Mouse (Mus musculus): ENCODE measurements around the gene Atxn7l1.

The Atxn7l1 gene

GRCm38 (mm10) chr12:33323821-33324220, 176.3 kb downstream of the Atxn7l1 start:
- no peak for DNase-seq (ENCODE audit: low read depth)

DNA sequence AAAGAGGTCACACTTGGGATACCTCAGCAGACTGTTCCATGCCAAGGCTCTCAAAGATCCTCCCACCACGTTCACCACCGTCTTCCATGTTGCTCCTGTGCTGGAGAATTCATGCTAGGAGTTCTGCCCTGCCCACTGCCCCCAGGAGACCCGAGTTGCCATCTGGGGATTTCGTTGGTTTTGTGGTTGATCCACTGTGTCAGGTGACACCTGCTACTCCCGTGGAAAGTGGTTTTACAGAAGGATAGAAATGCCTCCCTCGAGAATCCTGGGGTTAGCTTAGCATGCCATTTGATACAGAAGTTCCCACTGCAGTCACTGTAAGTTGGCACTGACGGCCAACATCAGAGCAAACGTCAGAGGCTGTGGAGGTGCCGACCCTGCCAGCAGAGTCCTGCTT, 177.9 kb downstream of the Atxn7l1 start:
- DNase-seq (ENCODE audit: low read depth): no peak

DNA sequence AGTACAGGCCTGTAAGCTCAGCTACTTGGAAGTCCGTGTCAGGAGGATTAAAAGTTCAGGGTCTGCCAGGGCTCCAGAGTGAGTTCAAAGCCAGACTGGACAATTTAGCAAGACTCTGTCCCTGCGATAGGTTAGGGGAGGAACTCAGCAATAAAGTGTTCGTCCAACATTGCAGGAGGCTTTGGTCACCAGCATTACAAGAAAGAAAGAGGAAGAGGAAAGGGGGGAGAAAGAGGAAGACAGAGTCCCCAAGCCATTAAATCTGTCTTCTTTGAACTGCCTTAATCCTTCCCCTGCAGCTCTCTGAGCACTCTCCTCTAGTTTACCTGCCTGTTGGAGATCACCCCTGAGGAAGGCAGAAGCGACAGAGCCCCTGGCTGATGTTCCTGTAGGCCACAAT, 184.6 kb downstream of the Atxn7l1 start:
- DNase-seq (ENCODE audit: low read depth): no peak

GRCm38 (mm10) chr12:33332796-33333195, 185.3 kb downstream of the Atxn7l1 start:
- DNase-seq (ENCODE audit: low read depth): no peak

- DNase-seq (ENCODE audit: low read depth): peak; percentile 88
Measured at GRCm38 (mm10) chr12:33333914-33334313, 186.4 kb downstream of the Atxn7l1 start.

GRCm38 (mm10) chr12:33334511-33334910, 187.0 kb downstream of the Atxn7l1 start:
- DNase-seq (ENCODE audit: low read depth): no peak

- DNase-seq (ENCODE audit: low read depth): no peak
Measured at GRCm38 (mm10) chr12:33334951-33335350, 187.5 kb downstream of the Atxn7l1 start.

DNA sequence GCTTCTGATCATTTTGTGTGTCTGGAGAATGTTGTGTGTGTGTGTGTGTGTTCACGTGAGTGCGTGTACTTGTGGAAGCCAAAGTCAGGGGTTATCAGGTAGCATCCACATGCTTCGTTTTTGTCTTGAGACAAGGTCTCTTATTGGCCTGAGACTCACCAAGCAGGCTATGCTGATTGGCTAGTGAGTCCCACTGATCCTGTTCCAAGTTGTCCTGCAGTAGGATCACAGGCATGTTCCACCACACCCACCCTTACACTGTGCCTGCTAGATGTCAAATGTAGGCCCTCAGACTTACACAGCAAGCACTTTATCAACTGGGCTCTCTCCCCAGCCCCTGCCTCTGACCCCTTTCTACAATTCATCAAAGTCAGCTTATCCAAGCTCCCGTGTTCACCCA, 187.9 kb downstream of the Atxn7l1 start:
- DNase-seq (ENCODE audit: low read depth): no peak

DNA sequence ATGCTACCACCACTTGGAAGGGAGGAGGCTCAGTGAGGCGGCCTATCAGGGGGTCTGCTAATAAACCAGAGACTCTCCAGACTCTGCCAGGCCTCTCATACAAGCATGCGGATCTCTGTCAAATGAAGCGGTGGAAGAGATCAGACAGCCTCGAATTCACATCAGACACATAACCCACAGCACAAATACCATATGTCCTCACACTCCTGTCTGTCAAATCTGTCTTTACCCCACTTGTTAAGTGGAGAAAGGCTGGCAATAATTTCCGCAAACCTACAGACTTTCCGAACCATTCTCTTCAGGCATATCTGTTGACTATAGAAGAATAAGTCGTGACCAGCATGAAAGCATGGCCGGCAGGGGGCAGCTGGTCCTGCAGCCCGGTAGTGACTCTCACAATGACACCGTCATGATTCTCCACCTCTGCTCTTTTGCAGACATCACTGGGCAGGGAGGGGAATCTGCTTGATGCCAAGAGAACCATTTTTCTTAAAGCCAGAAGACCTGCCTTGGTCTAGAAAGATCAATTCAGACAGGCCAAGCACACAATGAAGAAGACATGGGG, 189.2 kb downstream of the Atxn7l1 start:
- no peak for DNase-seq (ENCODE audit: low read depth)

- no peak for DNase-seq (ENCODE audit: low read depth)
Measured at GRCm38 (mm10) chr12:33337289-33337688, 189.8 kb downstream of the Atxn7l1 start.

DNA sequence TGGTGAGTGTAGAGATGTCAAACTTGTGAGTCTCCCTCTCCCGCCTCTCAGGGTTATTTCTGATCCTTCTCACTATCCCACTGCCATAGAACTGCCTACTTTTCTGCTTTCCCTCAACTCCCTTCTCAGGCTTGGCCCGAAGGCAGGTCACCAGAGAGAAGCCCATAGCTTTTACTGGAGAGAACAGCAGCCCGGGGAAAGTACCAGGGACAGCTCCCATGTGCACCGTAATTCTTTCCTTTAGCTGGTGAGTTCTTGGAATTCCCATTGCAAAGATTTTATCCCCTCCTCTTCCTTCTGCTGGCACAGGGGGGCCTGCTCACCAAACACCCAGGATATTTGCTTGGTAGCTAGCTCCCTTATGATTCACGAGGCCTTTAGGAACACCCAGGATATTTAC, 190.7 kb downstream of the Atxn7l1 start:
- DNase-seq (ENCODE audit: low read depth): no peak

DNA sequence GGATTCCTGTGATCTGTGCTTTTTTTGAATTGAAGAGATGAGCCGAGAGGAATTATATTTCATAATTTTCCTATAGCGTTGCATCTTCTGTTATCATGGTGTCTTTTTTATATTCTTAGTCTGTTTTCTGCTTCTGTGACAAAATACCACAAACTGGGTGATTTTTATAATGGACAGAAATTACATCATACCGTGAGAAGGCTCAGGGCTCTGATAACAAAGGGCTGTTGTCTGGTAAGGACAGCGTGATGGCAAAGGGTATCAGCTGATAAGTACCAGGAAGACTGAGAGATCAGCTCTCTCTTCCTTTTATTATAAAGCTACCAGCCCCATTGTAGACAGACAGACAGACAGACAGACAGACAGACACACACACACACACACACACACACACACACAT, 192.3 kb downstream of the Atxn7l1 start:
- DNase-seq (ENCODE audit: low read depth): no peak

DNA sequence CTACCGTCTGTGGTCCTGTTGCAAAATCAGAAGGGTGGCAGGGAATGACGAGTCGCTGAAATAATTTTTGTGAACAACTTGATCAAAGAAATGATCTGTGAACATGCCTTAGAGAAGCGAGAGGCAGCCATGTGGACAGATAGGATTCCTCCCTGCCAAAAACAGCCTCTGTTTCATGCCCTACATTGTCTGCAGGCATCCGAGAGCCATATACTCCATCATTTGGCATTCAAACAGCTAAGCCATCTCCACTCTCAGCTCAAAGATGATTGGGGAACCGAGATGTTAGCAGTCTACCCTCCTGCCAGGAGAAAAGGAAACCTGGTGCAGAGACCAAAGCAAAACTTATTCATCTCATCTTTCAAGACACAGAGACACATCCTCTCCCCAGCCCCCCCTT, 193.2 kb downstream of the Atxn7l1 start:
- DNase-seq (ENCODE audit: low read depth): no peak

DNA sequence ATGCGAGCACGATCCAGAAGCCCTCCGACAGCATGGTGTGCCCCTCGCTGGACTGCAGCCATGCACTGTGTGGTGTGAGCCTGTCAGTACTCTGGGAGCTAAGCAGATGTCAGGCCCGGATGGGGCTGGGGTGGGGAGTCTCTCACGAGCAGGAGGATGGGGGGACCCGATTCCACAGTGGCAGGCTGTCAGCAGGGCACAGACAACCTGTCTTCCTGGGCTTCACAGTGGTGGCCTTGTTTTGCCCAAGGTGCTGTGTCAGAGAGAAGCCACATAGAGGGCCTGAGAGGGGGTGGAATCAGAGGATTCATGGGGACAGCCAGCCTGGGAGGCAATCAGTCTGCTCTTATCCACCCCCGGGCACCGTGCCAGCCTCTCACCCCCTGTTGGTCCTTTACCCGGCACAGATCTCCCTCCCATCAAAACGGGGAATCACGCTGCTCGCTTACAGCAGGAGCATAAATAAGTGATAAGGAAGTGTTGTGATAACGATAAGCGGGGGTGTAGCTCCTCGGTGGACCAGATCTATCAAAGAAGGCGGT, 193.9 kb downstream of the Atxn7l1 start:
- no peak for DNase-seq (ENCODE audit: low read depth)

DNA sequence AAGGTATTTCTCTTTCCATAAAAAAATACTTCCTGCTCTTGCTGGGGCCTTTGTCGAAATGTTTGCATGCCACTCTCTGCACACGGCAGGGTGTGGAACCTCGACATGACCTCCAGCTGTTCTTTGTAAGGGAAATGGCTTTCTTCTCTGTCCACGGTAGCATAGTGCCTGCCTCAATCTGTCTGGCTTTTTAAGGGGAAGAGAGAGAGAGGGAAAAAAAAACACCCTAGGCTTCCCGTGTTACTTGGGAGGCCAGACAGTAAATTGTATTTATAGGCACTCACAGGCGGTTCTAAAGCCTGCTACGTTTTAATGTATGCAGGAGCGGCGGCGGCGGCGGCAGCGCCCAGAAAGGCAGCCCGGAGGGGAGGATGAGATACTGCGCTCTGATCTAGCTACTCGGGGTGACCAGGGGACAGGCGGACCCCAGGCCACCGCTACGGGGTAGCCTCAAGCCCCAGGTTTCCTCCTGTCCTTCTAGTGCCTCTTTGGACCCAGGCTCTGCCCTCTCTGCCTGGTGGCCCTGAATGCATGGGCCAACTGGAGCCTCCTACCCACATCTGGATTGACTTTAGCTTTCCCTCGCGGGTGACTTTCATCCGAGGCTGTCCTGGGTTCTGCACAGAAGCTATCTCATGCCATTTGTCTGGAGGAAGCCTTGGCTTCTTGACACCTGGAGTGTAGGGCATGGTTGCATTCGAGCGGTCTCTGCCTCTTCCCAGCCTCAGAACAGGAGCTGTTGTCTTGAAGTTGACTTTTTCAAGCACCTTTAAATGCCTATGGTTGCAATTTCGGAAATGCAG, 197.7 kb downstream of the Atxn7l1 start:
- no peak for DNase-seq (ENCODE audit: low read depth)

DNA sequence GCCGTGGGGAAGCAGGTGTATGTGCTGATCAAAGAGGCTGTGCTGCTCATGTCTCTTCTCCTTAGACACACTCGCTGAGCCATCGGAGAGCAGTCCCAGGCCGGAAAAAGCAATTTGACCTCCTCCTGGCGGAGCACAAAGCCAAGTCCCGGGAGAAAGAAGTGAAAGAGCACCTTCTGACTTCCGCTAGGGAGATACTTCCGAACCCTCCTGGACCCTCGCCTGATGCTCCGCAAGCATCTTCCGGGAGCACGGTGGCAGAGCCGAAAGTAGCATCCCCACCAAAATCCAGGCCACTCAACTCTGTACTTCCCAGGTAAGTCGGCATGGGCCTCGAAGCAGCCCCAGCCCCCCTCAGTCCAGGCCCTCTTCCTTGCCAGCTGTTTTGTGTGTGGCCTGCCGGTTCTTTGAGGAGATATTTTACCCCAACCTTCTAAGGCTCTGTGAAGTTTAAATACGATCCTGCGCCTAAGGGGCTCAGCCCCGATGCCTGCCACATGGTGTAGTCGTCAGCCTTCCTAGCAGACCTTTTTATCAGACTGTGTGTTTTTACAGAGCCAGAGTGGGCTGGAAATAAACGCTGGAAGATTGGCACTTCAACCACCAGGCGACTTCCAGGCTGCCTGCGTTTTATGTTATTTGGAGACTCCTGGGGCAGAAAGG, 198.4 kb downstream of the Atxn7l1 start:
- no peak for DNase-seq (ENCODE audit: low read depth)

DNA sequence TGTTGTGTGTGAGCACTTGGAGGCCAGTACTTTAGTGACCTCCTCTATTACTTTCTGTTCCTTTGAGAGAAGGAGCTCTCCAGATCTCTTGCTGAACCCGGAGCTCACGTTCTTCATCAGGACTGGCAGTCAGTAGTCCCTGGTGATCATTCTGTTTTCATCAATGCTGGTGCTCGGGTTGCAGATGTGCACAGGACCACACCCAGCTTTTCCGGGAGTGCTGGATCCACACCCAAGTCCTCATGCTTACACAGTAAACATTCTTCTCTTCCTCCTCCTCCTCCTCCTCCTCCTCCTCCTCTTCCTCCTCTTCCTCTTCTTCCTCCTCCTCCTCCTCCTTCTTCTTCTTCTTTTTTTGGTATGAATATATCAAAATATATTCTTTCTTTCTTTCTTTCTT, 205.2 kb downstream of the Atxn7l1 start:
- no peak for DNase-seq (ENCODE audit: low read depth)

DNA sequence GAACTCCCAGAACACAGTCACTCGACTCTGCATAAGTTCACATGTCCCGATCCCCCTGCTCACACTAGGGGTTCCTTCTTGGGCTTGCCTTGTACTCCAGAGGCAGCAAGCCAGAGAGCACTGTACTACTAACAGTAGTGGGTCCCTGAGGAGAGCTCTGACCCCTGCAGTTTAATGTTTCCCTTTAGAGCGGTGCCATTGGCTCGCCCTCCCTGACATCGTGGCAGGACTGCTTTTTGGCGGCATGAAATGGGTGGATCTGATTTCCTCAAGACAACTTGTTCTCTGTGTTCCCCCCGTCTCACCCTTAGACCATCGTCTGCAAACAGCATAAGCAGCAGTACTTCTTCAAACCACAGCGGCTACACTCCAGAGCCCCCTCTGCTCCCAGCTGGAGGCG, 210.9 kb downstream of the Atxn7l1 start:
- DNase-seq (ENCODE audit: low read depth): no peak

- no peak for DNase-seq (ENCODE audit: low read depth)
Measured at GRCm38 (mm10) chr12:33359209-33359608, 211.7 kb downstream of the Atxn7l1 start.

- DNase-seq (ENCODE audit: low read depth): no peak
Measured at GRCm38 (mm10) chr12:33359878-33360482, 212.5 kb downstream of the Atxn7l1 start.

- no peak for DNase-seq (ENCODE audit: low read depth)
Measured at GRCm38 (mm10) chr12:33360729-33361128, 213.2 kb downstream of the Atxn7l1 start.

DNA sequence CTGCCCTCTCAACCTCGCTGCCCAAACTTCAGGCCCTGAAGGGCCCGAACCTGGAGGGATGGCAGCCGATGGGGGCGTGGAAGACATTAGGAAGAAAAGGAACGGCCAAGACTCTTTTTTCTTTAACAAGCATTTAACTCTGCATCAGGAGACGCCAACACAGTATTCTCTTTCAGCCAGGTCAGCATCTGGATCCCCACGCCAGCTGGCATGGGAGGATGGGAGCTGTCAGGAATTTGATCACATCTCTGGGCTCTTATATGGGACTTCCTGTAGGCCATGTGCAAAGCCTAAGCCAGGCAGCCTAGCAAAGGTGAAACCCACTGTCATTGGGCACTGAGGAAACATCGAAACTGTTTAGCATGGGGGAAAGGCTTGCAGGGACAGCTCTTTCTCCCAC, 217.0 kb downstream of the Atxn7l1 start:
- no peak for DNase-seq (ENCODE audit: low read depth)

- DNase-seq (ENCODE audit: low read depth): no peak
Measured at GRCm38 (mm10) chr12:33365133-33365532, 217.6 kb downstream of the Atxn7l1 start.

Measured in naive thymus-derived CD4-positive, alpha-beta T cell, adult 2 months (primary cell).